Mouse (Mus musculus): ENCODE results near the gene Fut7.
"Not testable (repeated sequence)": the region's sequence is repeated elsewhere in the genome, so short reads cannot be mapped to it uniquely, and the experiment has no call there.

Gene Fut7

GRCm38 (mm10) chr2:25422587-25423410 lies at the start of gene Fut7:
TSS of gene Fut7 (plus strand) at chr2:25423267.
- DNase-seq (ENCODE audit: low read depth, low spot score) = no peak

- DNase-seq (ENCODE audit: low read depth, low spot score) = no peak
Measured at GRCm38 (mm10) chr2:25373431-25373830, 49.6 kb upstream of the Fut7 start.

- peak; percentile 48 for DNase-seq (ENCODE audit: low read depth, low spot score)
Measured at GRCm38 (mm10) chr2:25376589-25376988, 46.5 kb upstream of the Fut7 start.

GRCm38 (mm10) chr2:25384492-25384891 lies 38.6 kb upstream of the Fut7 start:
- DNase-seq (ENCODE audit: low read depth, low spot score) = no peak

GRCm38 (mm10) chr2:25391266-25391665 lies 31.8 kb upstream of the Fut7 start:
- DNase-seq (ENCODE audit: low read depth, low spot score) = no peak

- no peak for DNase-seq (ENCODE audit: low read depth, low spot score)
Measured at GRCm38 (mm10) chr2:25394281-25395221, 28.5 kb upstream of the Fut7 start.

GRCm38 (mm10) chr2:25395721-25396596 lies 27.1 kb upstream of the Fut7 start, which contains the start of gene Entpd2:
TSS of gene Entpd2 (plus strand) at chr2:25395874.
- DNase-seq (ENCODE audit: low read depth, low spot score) = no peak

- no peak for DNase-seq (ENCODE audit: low read depth, low spot score)
Measured at GRCm38 (mm10) chr2:25396597-25396983, 26.5 kb upstream of the Fut7 start.

- no peak for DNase-seq (ENCODE audit: low read depth, low spot score)
Measured at GRCm38 (mm10) chr2:25397010-25397409, 26.1 kb upstream of the Fut7 start.

GRCm38 (mm10) chr2:25398065-25398464 lies 25.0 kb upstream of the Fut7 start:
- DNase-seq (ENCODE audit: low read depth, low spot score) = no peak

- DNase-seq (ENCODE audit: low read depth, low spot score) = no peak
Measured at GRCm38 (mm10) chr2:25399051-25399450, 24.0 kb upstream of the Fut7 start, which contains the start of gene Npdc1. TSS of gene Npdc1 (plus strand) at chr2:25399351.

GRCm38 (mm10) chr2:25400291-25400690 lies 22.8 kb upstream of the Fut7 start:
- DNase-seq (ENCODE audit: low read depth, low spot score) = no peak

GRCm38 (mm10) chr2:25400764-25401163 lies 22.3 kb upstream of the Fut7 start:
- peak; percentile 16 for DNase-seq (ENCODE audit: low read depth, low spot score)

- peak; percentile 92 for DNase-seq (ENCODE audit: low read depth, low spot score)
Measured at GRCm38 (mm10) chr2:25402377-25402971, 20.6 kb upstream of the Fut7 start.

GRCm38 (mm10) chr2:25402972-25403601 lies 20.0 kb upstream of the Fut7 start:
- DNase-seq (ENCODE audit: low read depth, low spot score) = no peak

GRCm38 (mm10) chr2:25403994-25404393 lies 19.1 kb upstream of the Fut7 start:
- DNase-seq (ENCODE audit: low read depth, low spot score) = no peak

- no peak for DNase-seq (ENCODE audit: low read depth, low spot score)
Measured at GRCm38 (mm10) chr2:25408908-25409307, 14.2 kb upstream of the Fut7 start.

- not testable (repeated sequence) for DNase-seq (ENCODE audit: low read depth, low spot score)
Measured at GRCm38 (mm10) chr2:25413436-25413835, 9.6 kb upstream of the Fut7 start.

- no peak for DNase-seq (ENCODE audit: low read depth, low spot score)
Measured at GRCm38 (mm10) chr2:25417426-25417825, 5.6 kb upstream of the Fut7 start.

GRCm38 (mm10) chr2:25421896-25422295 lies 1.2 kb upstream of the Fut7 start:
- peak; percentile 80 for DNase-seq (ENCODE audit: low read depth, low spot score)

All from forelimb bud, embryonic 11.5 days (tissue).